Mouse (Mus musculus): ENCODE results near the gene Sp3. TPM values are rescaled to one million over a fixed set of nuclear protein-coding genes. Genes with fewer than 3 reads are reported as not detected.

Gene Sp3
- polyA plus RNA-seq, 1 experiment, result 13.7 TPM

GRCm38 (mm10) chr2:73012636-73013035, 32.4 kb upstream of the Sp3 start:
- TF ChIP-seq POLR2A (IDR thresholded peaks at IDR 0.05; ENCODE audit: low read depth, low read length) (no peak), CTCF (conservative IDR thresholded peaks at IDR 0.05; ENCODE audit: insufficient read depth, insufficient read length, low read depth, low read length) (no peak)
- no peaks in the 10 kb centered on the region for H3K36me3 ChIP-seq (ENCODE audit: control insufficient read depth, insufficient read depth, low read length)
- WGBS, result 82% methylated on average over 20 of the region's 20 CpGs
- no peaks in the 10 kb centered on the region for H3K27me3 ChIP-seq (replicated peaks; ENCODE audit: control insufficient read depth, insufficient read depth, low read length)
- no peak overlapping the region for H3K27ac ChIP-seq (ENCODE audit: insufficient read depth, low read depth, low read length)
- H3K4me3 ChIP-seq (ENCODE audit: insufficient read depth, low read depth, low read length), result no peak overlapping the region
- DNase-seq, result no peak
- no peaks in the 10 kb centered on the region for H3K4me1 ChIP-seq (ENCODE audit: control insufficient read depth, insufficient read depth, low read length)

- WGBS, result 91% methylated on average over 9 of the region's 9 CpGs
- Histone ChIP-seq H3K27me3 (replicated peaks; ENCODE audit: control insufficient read depth, insufficient read depth, low read length) (no peaks in the 10 kb centered on the region), H3K36me3 (ENCODE audit: control insufficient read depth, insufficient read depth, low read length) (no peaks in the 10 kb centered on the region), H3K4me1 (ENCODE audit: control insufficient read depth, insufficient read depth, low read length) (no peaks in the 10 kb centered on the region), H3K27ac (ENCODE audit: insufficient read depth, low read depth, low read length) (no peak overlapping the region), H3K4me3 (ENCODE audit: insufficient read depth, low read depth, low read length) (no peak overlapping the region)
- no peak for TF ChIP-seq POLR2A (IDR thresholded peaks at IDR 0.05; ENCODE audit: low read depth, low read length)
- no peak for TF ChIP-seq CTCF (conservative IDR thresholded peaks at IDR 0.05; ENCODE audit: insufficient read depth, insufficient read length, low read depth, low read length)
- DNase-seq, result no peak
Measured at GRCm38 (mm10) chr2:73007472-73007871, 27.2 kb upstream of the Sp3 start.

DNA sequence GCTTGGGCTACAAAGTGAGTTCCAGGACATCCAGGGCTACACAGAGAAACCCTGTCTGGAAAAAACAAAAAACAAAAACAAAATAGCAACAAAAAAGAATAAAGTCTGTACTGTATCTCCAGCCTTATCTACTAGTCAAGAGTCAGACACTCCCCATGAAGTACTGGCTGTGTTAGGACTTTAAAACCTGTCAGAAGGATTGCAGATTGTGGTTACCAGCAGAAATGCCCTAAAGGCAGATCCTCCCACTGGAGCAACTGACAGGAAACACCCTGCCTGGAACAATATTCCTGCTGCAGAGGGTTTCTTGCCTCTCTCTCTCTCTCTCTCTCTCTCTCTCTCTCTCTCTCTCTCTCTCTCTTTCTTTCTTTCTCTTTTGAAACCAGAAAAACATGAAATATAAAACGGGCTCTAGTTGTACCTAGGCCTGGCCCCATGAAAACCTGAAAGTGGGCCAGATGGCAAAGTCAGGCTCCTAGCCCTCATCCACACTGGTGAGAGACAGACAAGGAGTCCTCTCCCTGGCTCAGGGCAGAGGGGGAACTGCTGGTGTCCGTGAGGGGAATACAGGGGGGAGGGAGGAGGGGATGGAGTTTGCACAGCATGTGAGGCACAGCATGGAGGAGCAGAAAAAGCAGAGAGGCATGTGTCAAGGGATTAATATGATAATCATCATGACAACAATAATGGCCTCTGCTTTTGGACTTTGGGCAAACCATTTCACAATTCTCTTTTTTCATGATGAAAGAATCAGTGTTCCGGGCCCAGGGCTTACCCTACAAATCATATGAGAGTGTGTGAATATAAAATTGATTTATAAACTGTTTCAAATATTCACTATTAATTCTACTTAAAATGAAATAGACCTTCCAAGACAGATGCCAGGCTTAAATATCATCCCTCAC, 25.6 kb upstream of the Sp3 start:
- no peak for TF ChIP-seq CTCF (conservative IDR thresholded peaks at IDR 0.05; ENCODE audit: insufficient read depth, insufficient read length, low read depth, low read length)
- no peak for TF ChIP-seq POLR2A (IDR thresholded peaks at IDR 0.05; ENCODE audit: low read depth, low read length)
- Histone ChIP-seq H3K27me3 (replicated peaks; ENCODE audit: control insufficient read depth, insufficient read depth, low read length) (no peaks in the 10 kb centered on the region), H3K4me1 (ENCODE audit: control insufficient read depth, insufficient read depth, low read length) (no peaks in the 10 kb centered on the region), H3K27ac (ENCODE audit: insufficient read depth, low read depth, low read length) (no peak overlapping the region), H3K36me3 (ENCODE audit: control insufficient read depth, insufficient read depth, low read length) (no peaks in the 10 kb centered on the region), H3K4me3 (ENCODE audit: insufficient read depth, low read depth, low read length) (no peak overlapping the region)
- 62% methylated on average over 3 of the region's 3 CpGs for WGBS
- no peak for DNase-seq

GRCm38 (mm10) chr2:73003751-73004717, 23.8 kb upstream of the Sp3 start:
- no peaks in the 10 kb centered on the region for H3K36me3 ChIP-seq (ENCODE audit: control insufficient read depth, insufficient read depth, low read length)
- TF ChIP-seq CTCF (conservative IDR thresholded peaks at IDR 0.05; ENCODE audit: insufficient read depth, insufficient read length, low read depth, low read length) (no peak), POLR2A (IDR thresholded peaks at IDR 0.05; ENCODE audit: low read depth, low read length) (no peak)
- peak overlapping the region; percentile 49 for H3K4me3 ChIP-seq (ENCODE audit: insufficient read depth, low read depth, low read length)
- no peaks in the 10 kb centered on the region for H3K27me3 ChIP-seq (replicated peaks; ENCODE audit: control insufficient read depth, insufficient read depth, low read length)
- DNase-seq, result peak; percentile 76
- H3K4me1 ChIP-seq (ENCODE audit: control insufficient read depth, insufficient read depth, low read length), result no peaks in the 10 kb centered on the region
- H3K27ac ChIP-seq (ENCODE audit: insufficient read depth, low read depth, low read length), result peak overlapping the region; percentile 66
- 32% methylated on average over 24 of the region's 24 CpGs for WGBS

DNA sequence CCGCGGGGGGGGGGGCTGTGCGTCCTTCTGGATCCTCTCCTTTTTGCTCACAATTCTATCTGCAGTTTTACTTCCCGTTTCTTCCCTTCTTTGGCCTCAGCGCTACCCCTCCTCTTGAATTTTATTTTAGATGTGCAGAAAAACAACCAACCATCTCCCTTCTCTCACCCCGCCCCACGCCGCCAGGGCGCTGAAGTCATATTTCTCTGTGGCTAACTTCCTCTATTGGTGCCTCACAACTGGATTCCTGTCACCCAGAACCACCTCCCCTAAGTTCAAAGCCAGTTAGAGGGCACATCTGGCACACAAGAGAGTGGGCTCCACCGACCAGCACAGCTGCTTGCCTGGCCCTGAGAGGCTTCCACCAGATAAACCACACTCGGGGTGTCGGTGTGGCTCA, 22.8 kb upstream of the Sp3 start:
- TF ChIP-seq CTCF (conservative IDR thresholded peaks at IDR 0.05; ENCODE audit: insufficient read depth, insufficient read length, low read depth, low read length), result no peak
- no peak for TF ChIP-seq POLR2A (IDR thresholded peaks at IDR 0.05; ENCODE audit: low read depth, low read length)
- Histone ChIP-seq H3K27ac (ENCODE audit: insufficient read depth, low read depth, low read length) (peak overlapping the region; percentile 32), H3K4me1 (ENCODE audit: control insufficient read depth, insufficient read depth, low read length) (no peaks in the 10 kb centered on the region), H3K36me3 (ENCODE audit: control insufficient read depth, insufficient read depth, low read length) (no peaks in the 10 kb centered on the region), H3K4me3 (ENCODE audit: insufficient read depth, low read depth, low read length) (no peak overlapping the region), H3K27me3 (replicated peaks; ENCODE audit: control insufficient read depth, insufficient read depth, low read length) (no peaks in the 10 kb centered on the region)
- WGBS, result 30% methylated on average over 12 of the region's 12 CpGs
- peak; percentile 40 for DNase-seq

DNA sequence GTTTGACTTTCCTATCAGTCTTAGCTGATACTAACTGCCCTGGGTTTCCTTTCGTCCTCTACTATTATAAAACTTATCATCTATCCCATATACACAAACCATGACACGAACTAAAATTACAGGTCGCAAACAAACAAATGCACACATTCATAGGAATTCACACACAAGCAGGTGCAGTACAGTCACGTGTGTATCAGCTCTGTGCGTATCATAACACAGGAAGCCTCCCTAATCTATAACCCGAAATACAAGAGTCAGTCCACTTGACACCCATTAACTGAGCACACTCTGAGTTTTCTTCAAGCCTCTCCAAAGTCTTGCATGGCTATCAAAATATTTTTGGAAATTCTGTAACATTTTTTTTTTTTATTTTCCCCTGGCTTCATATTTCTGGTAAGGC, 22.2 kb upstream of the Sp3 start:
- no peak for TF ChIP-seq POLR2A (IDR thresholded peaks at IDR 0.05; ENCODE audit: low read depth, low read length)
- TF ChIP-seq CTCF (conservative IDR thresholded peaks at IDR 0.05; ENCODE audit: insufficient read depth, insufficient read length, low read depth, low read length), result no peak
- Histone ChIP-seq H3K36me3 (ENCODE audit: control insufficient read depth, insufficient read depth, low read length) (no peaks in the 10 kb centered on the region), H3K4me3 (ENCODE audit: insufficient read depth, low read depth, low read length) (no peak overlapping the region), H3K4me1 (ENCODE audit: control insufficient read depth, insufficient read depth, low read length) (no peaks in the 10 kb centered on the region), H3K27me3 (replicated peaks; ENCODE audit: control insufficient read depth, insufficient read depth, low read length) (no peaks in the 10 kb centered on the region), H3K27ac (ENCODE audit: insufficient read depth, low read depth, low read length) (no peak overlapping the region)
- no peak for DNase-seq
- WGBS, result 91% methylated on average over 6 of the region's 6 CpGs

GRCm38 (mm10) chr2:73001994-73002393, 21.7 kb upstream of the Sp3 start:
- no peak for TF ChIP-seq CTCF (conservative IDR thresholded peaks at IDR 0.05; ENCODE audit: insufficient read depth, insufficient read length, low read depth, low read length)
- TF ChIP-seq POLR2A (IDR thresholded peaks at IDR 0.05; ENCODE audit: low read depth, low read length), result no peak
- WGBS, result 93% methylated on average over 5 of the region's 5 CpGs
- Histone ChIP-seq H3K4me1 (ENCODE audit: control insufficient read depth, insufficient read depth, low read length) (no peaks in the 10 kb centered on the region), H3K27ac (ENCODE audit: insufficient read depth, low read depth, low read length) (no peak overlapping the region), H3K36me3 (ENCODE audit: control insufficient read depth, insufficient read depth, low read length) (no peaks in the 10 kb centered on the region), H3K4me3 (ENCODE audit: insufficient read depth, low read depth, low read length) (no peak overlapping the region), H3K27me3 (replicated peaks; ENCODE audit: control insufficient read depth, insufficient read depth, low read length) (no peaks in the 10 kb centered on the region)
- no peak for DNase-seq

Measured in kidney, adult 2 months (tissue).